Mouse (Mus musculus) liver, adult (tissue): ENCODE measurements around the gene Igfn1.

Experiments
- GATA4 ChIP-seq: IDR thresholded peaks from 2 replicates; pipeline ENCODE4 v1.6.1; 2014; ENCODE audit warnings: mild to moderate bottlenecking, low read length; ENCODE audit not compliant: insufficient replicate concordance

Gene Igfn1

DNA sequence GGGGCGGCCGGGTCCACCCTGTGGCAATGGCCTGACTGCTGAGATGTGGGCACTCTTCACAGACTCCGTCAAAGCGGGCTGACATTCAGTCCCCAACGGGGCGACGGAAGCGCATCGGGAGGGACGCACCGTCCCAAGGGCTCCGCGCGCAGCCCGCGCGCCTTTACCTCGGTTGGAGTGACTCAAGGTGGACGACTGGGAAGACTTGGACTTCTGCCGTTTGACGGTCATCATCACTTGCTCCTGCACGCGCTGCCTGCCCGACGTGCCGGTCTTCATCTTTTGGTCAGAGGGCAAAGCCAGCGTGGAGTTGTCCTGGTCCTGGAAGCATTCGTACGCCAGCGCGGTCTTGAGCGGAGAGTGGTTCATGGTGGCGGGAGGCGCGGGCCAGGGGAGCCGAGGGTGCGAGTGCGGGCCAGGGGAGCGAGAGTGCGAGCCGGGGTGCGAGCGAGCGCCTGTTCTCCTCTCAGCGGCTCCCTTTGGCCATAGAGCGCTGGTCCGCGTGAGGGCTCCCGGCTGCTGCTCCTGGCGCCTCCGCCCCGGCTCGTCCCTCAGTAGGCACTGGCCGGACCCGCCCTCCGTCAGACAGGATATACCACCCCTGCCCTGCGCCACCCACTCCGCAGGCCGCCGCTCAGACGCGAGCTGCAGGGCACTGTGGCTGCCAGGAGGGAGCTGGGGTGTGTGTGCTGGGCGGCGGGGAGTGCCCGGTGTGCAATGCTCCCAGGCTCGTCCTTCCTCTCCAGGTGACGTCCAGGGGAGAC, 87.3 kb downstream of the Igfn1 start, which contains the start of gene Pkp1:
TSS of gene Pkp1 (minus strand) at position 564 of the 764 bp plus-strand sequence.
- TF ChIP-seq GATA4 = no peak

DNA sequence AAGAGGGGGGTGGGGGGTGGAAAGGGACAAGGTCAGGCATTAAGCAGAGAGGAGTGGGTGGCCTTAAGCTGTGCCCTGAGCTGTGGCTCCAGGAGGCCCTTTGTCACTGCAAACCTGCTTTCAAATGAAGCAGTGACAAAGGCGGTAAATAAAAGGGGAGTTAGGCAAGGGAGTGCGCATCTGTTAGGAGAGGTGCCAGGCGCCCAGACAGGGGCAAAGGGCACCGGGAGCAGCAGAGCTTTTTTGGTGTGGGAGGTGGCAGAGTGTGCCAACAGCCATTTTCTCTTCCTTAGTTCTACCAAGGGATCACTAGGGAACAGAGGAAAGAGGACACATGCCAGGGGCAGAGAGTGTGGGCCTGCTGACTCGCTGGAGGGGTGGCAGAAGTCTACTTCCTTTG, 88.9 kb downstream of the Igfn1 start:
- no peak for TF ChIP-seq GATA4

DNA sequence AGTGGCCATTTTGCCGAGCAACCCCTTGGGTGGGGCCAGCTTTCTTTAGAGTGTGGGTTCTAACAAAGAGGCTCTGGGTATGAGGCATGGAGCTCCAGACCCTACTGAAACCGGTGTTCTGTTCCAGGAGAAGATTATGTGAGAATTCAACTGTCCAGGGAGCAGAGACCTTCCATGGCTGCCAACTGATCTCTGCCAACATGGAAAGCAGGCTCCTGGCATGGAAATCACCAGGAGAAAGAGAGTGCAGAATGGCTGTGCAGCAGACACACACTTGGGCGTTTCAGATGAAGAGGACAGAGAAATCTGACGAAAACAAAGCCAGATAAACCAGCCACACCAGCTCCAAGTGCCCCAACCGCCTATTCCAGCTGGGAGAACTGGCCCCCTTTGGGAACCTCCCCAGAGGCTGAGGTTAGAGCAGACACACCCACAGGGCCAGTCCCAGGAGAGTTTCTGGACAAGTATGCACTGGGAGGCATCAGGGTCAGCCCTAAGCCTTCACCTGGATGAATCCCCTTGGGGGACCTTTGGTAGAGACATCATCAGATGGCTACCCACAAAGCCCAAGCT, 89.6 kb downstream of the Igfn1 start:
- TF ChIP-seq GATA4 = no peak

DNA sequence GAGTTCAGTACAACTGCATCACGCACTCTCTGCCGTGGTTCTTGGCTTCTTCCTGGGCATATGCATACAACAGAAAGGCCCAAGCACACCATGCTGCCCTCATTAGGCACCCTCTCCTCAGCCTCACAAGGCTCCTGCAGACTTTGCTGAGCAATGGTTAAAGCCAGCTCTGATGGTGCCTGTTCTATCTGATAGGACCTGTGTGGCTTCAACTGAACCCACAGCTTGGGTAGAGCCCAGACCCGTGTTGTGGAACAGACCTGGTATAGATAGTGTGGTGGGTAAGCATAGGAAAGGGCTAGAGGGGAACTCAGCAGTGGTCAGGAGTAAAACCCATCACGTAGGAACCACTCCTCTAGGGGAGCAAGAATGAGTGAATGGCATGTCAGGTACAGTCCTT, 92.5 kb downstream of the Igfn1 start:
- no peak for TF ChIP-seq GATA4

DNA sequence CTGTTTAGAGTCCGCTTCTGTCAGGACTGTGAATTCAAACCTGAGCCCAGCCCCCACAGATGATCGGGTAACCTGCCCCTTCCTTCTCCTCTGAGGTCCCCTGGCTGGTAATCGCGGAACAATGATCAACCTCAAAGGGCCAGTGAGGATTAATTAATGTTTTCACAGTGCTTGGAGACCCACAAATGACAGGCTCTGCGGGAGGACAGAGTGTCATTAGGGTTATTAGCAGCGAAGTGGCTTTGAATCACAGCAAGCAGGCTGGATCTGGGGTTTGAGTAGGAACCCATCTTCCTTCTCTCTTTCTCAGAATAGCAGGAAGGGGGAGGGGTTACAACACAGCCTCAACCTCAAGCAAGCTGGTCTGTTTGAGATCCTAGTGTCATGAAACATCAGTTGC, 96.8 kb downstream of the Igfn1 start:
- TF ChIP-seq GATA4 = no peak

DNA sequence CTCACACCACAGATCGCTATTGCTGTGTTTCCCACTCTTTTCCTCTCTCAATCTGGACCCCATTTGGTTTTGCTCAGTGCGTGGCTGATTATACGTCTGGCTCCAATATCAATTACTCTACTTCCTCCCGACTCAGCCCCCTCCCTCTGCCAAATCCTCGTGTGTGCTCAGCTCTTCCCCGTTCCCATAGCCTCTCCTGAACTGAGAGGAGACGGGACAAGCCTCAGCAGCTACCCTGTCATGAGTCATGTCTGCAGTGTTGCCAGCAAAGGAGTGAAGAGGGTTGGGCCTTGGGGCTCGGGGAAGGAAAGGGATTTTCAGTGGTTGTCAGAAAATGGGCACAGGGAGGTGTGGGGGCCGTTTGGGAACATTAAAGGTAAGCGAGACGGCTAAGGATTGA, 99.4 kb downstream of the Igfn1 start:
- no peak for TF ChIP-seq GATA4
